Mouse (Mus musculus) urinary bladder, adult 2 months (tissue): Measurements from ENCODE around the gene Jam3. TPM values are rescaled to one million over a fixed set of nuclear protein-coding genes. Genes with fewer than 3 reads are reported as not detected.

Experiments used
- polyA plus RNA-seq: library from polyadenylated mRNA; depleted of rRNA; stranded (reverse); fragments of >200 nt; gene quantifications from 2 replicates; pipeline ENCODE4 v1.2.3, GENCODE M21; 2012; rRNA removed

The Jam3 gene
- polyA plus RNA-seq, 1 experiment = 60.4 TPM

Other genes with a start within 250 kb of the Jam3 start
- 0.13 and 0.21 TPM in 2 replicates for gene Gm1110, start 232.3 kb downstream of the Jam3 start, polyA plus RNA-seq
- 37.3 and 49.8 TPM in 2 replicates for gene Acad8, start 155.9 kb downstream of the Jam3 start, polyA plus RNA-seq
- 40.8 and 50.3 TPM in 2 replicates for gene Thyn1, start 155.7 kb downstream of the Jam3 start, polyA plus RNA-seq
- gene Vps26b, start 125.4 kb downstream of the Jam3 start, polyA plus RNA-seq = 35.0 and 38.6 TPM in 2 replicates
- 21.3 and 30.1 TPM in 2 replicates for gene Ncapd3, start 125.2 kb downstream of the Jam3 start, polyA plus RNA-seq
- 6.3 and 7.7 TPM in 2 replicates for gene Igsf9b, start 143.8 kb upstream of the Jam3 start, polyA plus RNA-seq
- not detected in 2 replicates for gene Spata19, start 241.4 kb upstream of the Jam3 start, polyA plus RNA-seq